Mouse (Mus musculus) spleen, postnatal 36 days (tissue): Measurements from ENCODE around the gene Fam107b.

ENCODE experiments used
- DNase-seq, 2 experiments: peaks; one replicate each; pipeline ENCODE4 v3.0.0; 2022; ENCODE audit warnings: low spot score in 2 of 2, mixed read lengths in 1 of 2

The Fam107b gene

GRCm38 (mm10) chr2:3570186-3570585, at the start of gene Fam107b:
Fam107b (plus strand) TSS chr2:3570488.
- DNase-seq = no peak

- DNase-seq = no peak
Observed at GRCm38 (mm10) chr2:3522558-3522957, 47.7 kb upstream of the Fam107b start.

GRCm38 (mm10) chr2:3526288-3526687, 44.0 kb upstream of the Fam107b start:
- no peak for DNase-seq

- no peak for DNase-seq
Observed at GRCm38 (mm10) chr2:3541307-3542079, 28.8 kb upstream of the Fam107b start.

GRCm38 (mm10) chr2:3546055-3546454, 24.2 kb upstream of the Fam107b start:
- DNase-seq = no peak

- DNase-seq = peak; percentile 43 to 55
Observed at GRCm38 (mm10) chr2:3546588-3546987, 23.7 kb upstream of the Fam107b start.

GRCm38 (mm10) chr2:3570606-3571005, 318 bp downstream of the Fam107b start:
- no peak for DNase-seq

GRCm38 (mm10) chr2:3573883-3574282, 3.6 kb downstream of the Fam107b start:
- peak in 1 of 2 experiments; percentile 15 for DNase-seq

- DNase-seq = no peak
Observed at GRCm38 (mm10) chr2:3575140-3575539, 4.9 kb downstream of the Fam107b start.

GRCm38 (mm10) chr2:3576346-3576745, 6.1 kb downstream of the Fam107b start:
- no peak for DNase-seq

- DNase-seq = no peak
Observed at GRCm38 (mm10) chr2:3577216-3577615, 6.9 kb downstream of the Fam107b start.

- no peak for DNase-seq
Observed at GRCm38 (mm10) chr2:3578180-3578902, 8.1 kb downstream of the Fam107b start.

- no peak for DNase-seq
Observed at GRCm38 (mm10) chr2:3579316-3579902, 9.1 kb downstream of the Fam107b start.

- no peak for DNase-seq
Observed at GRCm38 (mm10) chr2:3582830-3583229, 12.5 kb downstream of the Fam107b start.

- no peak for DNase-seq
Observed at GRCm38 (mm10) chr2:3585231-3585783, 15.0 kb downstream of the Fam107b start.

GRCm38 (mm10) chr2:3590086-3590915, 20.0 kb downstream of the Fam107b start:
- no peak for DNase-seq

GRCm38 (mm10) chr2:3590916-3591197, 20.6 kb downstream of the Fam107b start:
- DNase-seq = no peak

GRCm38 (mm10) chr2:3594663-3595318, 24.5 kb downstream of the Fam107b start:
- no peak for DNase-seq

- DNase-seq = peak; percentile 12 to 19
Observed at GRCm38 (mm10) chr2:3600421-3600820, 30.1 kb downstream of the Fam107b start.

GRCm38 (mm10) chr2:3602599-3602998, 32.3 kb downstream of the Fam107b start:
- DNase-seq = no peak

GRCm38 (mm10) chr2:3603181-3603580, 32.9 kb downstream of the Fam107b start:
- no peak for DNase-seq
